Mouse (Mus musculus): ENCODE data around the gene Lrtm2. TPM values are rescaled to one million over a fixed set of nuclear protein-coding genes. Genes with fewer than 3 reads are reported as not detected.

Gene Lrtm2
- polyA plus RNA-seq, 1 experiment: not detected

DNA sequence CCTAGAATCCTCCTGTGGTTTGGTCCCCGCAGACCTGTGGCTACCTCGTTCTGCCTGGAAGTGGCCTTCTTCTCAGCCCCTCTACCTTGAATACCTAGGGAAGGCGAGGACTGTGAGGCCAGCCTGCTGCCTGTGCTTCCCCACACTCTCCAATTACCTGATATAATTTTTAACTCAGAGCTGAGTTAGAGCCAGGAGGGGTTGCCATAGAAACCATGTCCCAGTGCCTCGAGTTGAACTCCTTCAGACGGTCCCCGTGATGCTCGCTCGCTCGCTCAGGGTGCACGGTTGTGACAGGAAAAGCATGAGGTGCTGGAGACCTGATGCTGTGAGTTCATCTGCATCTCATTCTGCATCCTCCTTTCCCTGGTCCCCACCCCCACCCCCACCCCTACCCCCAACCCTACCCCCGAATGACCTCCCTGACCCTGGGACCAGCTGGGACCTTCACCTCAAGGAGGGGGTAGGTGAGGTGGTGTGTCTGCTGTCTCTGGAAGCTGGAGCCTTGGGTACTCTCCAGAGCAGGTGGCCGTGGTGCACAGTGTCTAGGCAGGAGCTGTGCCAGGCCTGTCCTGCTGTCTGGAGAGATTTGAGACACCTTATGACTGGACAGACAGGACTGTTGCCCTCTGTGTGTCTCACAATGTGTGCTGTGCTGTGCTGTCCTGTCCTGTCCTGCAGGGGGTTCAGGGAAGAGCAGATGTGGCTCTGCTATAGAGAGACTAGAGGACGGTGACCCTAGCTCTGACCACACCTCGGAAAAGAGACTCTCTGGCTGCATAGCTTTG is 16.8 kb downstream of the Lrtm2 start:
- H3K9me3 ChIP-seq (ENCODE audit: control insufficient read depth, low read length): no peaks in the 10 kb centered on the region
- H3K27me3 ChIP-seq (ENCODE audit: control insufficient read depth): 0 out of 2 replicates have a peak, but pooled peaks cover 3% of the 10 kb centered on the region
- H3K4me1 ChIP-seq (ENCODE audit: control insufficient read depth): no peaks in the 10 kb centered on the region
- H3K36me3 ChIP-seq (ENCODE audit: control insufficient read depth): no peaks in the 10 kb centered on the region
- TF ChIP-seq TAL1 (IDR thresholded peaks at IDR 0.05; ENCODE audit: low read length) (no peak), GATA1 (IDR thresholded peaks at IDR 0.05; ENCODE audit: low read length) (no peak)
- H3K4me3 ChIP-seq (replicated peaks): no peak overlapping the region

DNA sequence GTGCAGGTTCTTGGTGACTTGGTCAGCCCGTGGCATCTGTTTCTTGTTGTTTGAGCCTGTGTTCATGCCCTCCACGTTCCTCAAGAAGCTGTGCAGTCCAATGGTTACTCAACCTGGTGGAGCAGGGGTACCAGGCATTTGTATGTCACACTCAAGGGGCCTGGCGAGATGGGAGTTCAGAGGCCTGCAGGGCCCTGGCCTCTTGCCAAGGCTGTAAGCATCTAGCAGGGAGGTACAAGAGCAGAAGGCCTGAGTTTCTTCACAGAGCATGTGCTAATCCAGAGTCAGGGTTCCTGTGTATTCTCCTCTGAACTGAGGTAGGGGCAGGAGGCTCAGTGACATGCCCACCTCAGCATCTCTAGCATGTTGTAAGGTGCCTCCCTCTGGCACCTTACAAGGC is 17.5 kb downstream of the Lrtm2 start:
- Histone ChIP-seq H3K9me3 (ENCODE audit: control insufficient read depth, low read length) (no peaks in the 10 kb centered on the region), H3K4me3 (replicated peaks) (no peak overlapping the region), H3K27me3 (ENCODE audit: control insufficient read depth) (0 out of 2 replicates have a peak, but pooled peaks cover 3% of the 10 kb centered on the region), H3K36me3 (ENCODE audit: control insufficient read depth) (no peaks in the 10 kb centered on the region), H3K4me1 (ENCODE audit: control insufficient read depth) (no peaks in the 10 kb centered on the region)
- TF ChIP-seq GATA1 (IDR thresholded peaks at IDR 0.05; ENCODE audit: low read length) (no peak), TAL1 (IDR thresholded peaks at IDR 0.05; ENCODE audit: low read length) (no peak)

GRCm38 (mm10) chr6:119312381-119312780 is 18.2 kb downstream of the Lrtm2 start:
- Histone ChIP-seq H3K9me3 (ENCODE audit: control insufficient read depth, low read length) (no peaks in the 10 kb centered on the region), H3K36me3 (ENCODE audit: control insufficient read depth) (no peaks in the 10 kb centered on the region), H3K4me3 (replicated peaks) (no peak overlapping the region), H3K4me1 (ENCODE audit: control insufficient read depth) (no peaks in the 10 kb centered on the region), H3K27me3 (ENCODE audit: control insufficient read depth) (0 out of 2 replicates have a peak, but pooled peaks cover 3% of the 10 kb centered on the region)
- TF ChIP-seq GATA1 (IDR thresholded peaks at IDR 0.05; ENCODE audit: low read length): no peak
- TF ChIP-seq TAL1 (IDR thresholded peaks at IDR 0.05; ENCODE audit: low read length): no peak

DNA sequence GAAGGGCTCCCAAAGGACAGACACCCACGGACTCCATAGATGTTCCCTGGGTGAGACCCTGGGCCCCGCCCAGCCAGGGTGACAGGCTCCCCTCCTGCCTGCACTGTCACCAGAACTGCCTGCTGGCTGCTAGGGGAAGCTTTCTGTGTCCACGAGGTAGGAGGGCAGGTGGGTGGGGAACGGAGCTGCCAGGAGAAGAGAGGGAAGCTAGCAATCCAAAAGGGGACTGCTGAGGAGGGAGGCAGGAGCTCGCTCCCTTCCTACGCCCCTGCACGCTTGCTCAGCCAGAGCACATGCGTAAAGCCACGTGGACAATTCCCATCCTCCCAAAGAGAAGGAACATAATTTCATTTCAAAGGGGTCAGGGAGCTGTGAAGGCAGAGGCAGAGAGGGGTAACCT is 20.4 kb downstream of the Lrtm2 start:
- H3K4me3 ChIP-seq (replicated peaks): no peak overlapping the region
- H3K36me3 ChIP-seq (ENCODE audit: control insufficient read depth): no peaks in the 10 kb centered on the region
- no peaks in the 10 kb centered on the region for H3K4me1 ChIP-seq (ENCODE audit: control insufficient read depth)
- 0 out of 2 replicates have a peak, but pooled peaks cover 3% of the 10 kb centered on the region for H3K27me3 ChIP-seq (ENCODE audit: control insufficient read depth)
- TF ChIP-seq TAL1 (IDR thresholded peaks at IDR 0.05; ENCODE audit: low read length): no peak
- no peak for TF ChIP-seq GATA1 (IDR thresholded peaks at IDR 0.05; ENCODE audit: low read length)
- no peaks in the 10 kb centered on the region for H3K9me3 ChIP-seq (ENCODE audit: control insufficient read depth, low read length)

DNA sequence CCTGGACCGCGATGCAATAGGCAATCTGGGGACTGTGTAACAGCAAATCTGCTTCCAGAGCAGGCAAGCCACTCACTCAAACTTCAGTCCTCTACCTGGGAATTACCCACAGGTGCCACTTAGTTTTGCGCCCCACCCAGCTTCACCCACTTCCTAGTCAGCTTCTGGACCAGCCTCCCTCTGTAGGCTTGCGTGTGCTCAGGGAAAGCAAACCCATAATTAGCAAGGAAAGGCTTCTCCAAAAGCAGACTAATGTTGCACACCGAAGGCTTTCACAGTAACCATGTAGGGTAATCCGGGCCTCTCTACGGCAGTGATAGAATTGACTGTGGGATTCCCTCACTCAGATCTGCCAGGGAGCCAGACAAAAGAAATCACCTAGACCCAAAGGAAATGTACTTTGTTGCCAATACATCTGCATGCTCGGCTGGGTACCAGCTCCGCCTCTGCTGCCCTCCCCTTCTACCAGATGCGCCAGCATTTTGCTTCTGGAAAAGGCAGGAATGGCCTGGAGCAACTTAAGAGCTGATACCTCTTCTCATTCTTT is 22.6 kb downstream of the Lrtm2 start:
- no peaks in the 10 kb centered on the region for H3K36me3 ChIP-seq (ENCODE audit: control insufficient read depth)
- H3K27me3 ChIP-seq (ENCODE audit: control insufficient read depth): 0 out of 2 replicates have a peak, but pooled peaks cover 3% of the 10 kb centered on the region
- H3K4me1 ChIP-seq (ENCODE audit: control insufficient read depth): no peaks in the 10 kb centered on the region
- H3K4me3 ChIP-seq (replicated peaks): no peak overlapping the region
- no peak for TF ChIP-seq GATA1 (IDR thresholded peaks at IDR 0.05; ENCODE audit: low read length)
- TF ChIP-seq TAL1 (IDR thresholded peaks at IDR 0.05; ENCODE audit: low read length): no peak
- H3K9me3 ChIP-seq (ENCODE audit: control insufficient read depth, low read length): no peaks in the 10 kb centered on the region

GRCm38 (mm10) chr6:119303331-119303730 is 27.2 kb downstream of the Lrtm2 start:
- TF ChIP-seq TAL1 (IDR thresholded peaks at IDR 0.05; ENCODE audit: low read length) (no peak), GATA1 (IDR thresholded peaks at IDR 0.05; ENCODE audit: low read length) (no peak)
- H3K27me3 ChIP-seq (ENCODE audit: control insufficient read depth): no peaks in the 10 kb centered on the region
- no peaks in the 10 kb centered on the region for H3K9me3 ChIP-seq (ENCODE audit: control insufficient read depth, low read length)
- H3K36me3 ChIP-seq (ENCODE audit: control insufficient read depth): no peaks in the 10 kb centered on the region
- no peak overlapping the region for H3K4me3 ChIP-seq (replicated peaks)
- no peaks in the 10 kb centered on the region for H3K4me1 ChIP-seq (ENCODE audit: control insufficient read depth)

DNA sequence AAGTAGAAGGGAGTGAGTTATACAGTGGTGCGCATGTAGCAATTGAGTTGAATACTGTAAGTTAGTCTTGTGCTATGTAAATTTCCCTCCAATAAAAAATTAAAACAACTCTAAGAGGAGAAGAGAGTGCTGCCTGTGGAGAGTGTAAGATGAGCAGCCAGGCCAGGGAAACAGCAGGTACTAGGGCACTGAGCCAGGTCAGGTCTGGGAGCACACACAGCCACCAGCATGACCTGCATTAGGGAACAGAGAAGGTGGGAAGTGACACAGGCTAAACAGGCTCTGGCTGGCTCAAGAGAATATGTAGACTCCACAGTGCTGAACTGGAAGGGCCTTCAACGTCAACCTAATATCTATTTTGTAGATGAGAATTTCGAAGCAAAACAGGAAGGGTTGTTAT is 29.3 kb downstream of the Lrtm2 start:
- TF ChIP-seq TAL1 (IDR thresholded peaks at IDR 0.05; ENCODE audit: low read length) (no peak), GATA1 (IDR thresholded peaks at IDR 0.05; ENCODE audit: low read length) (no peak)
- Histone ChIP-seq H3K4me1 (ENCODE audit: control insufficient read depth) (no peaks in the 10 kb centered on the region), H3K9me3 (ENCODE audit: control insufficient read depth, low read length) (no peaks in the 10 kb centered on the region), H3K4me3 (replicated peaks) (no peak overlapping the region), H3K27me3 (ENCODE audit: control insufficient read depth) (no peaks in the 10 kb centered on the region), H3K36me3 (ENCODE audit: control insufficient read depth) (no peaks in the 10 kb centered on the region)

GRCm38 (mm10) chr6:119280761-119281160 is 49.8 kb downstream of the Lrtm2 start:
- TF ChIP-seq GATA1 (IDR thresholded peaks at IDR 0.05; ENCODE audit: low read length): no peak
- TF ChIP-seq TAL1 (IDR thresholded peaks at IDR 0.05; ENCODE audit: low read length): no peak
- H3K4me1 ChIP-seq (ENCODE audit: control insufficient read depth): no peaks in the 10 kb centered on the region
- H3K27me3 ChIP-seq (ENCODE audit: control insufficient read depth): no peaks in the 10 kb centered on the region
- no peaks in the 10 kb centered on the region for H3K36me3 ChIP-seq (ENCODE audit: control insufficient read depth)
- H3K4me3 ChIP-seq (replicated peaks): no peak overlapping the region
- no peaks in the 10 kb centered on the region for H3K9me3 ChIP-seq (ENCODE audit: control insufficient read depth, low read length)

GRCm38 (mm10) chr6:119276713-119277112 is 53.9 kb downstream of the Lrtm2 start:
- Histone ChIP-seq H3K36me3 (ENCODE audit: control insufficient read depth) (no peaks in the 10 kb centered on the region), H3K4me1 (ENCODE audit: control insufficient read depth) (no peaks in the 10 kb centered on the region), H3K27me3 (ENCODE audit: control insufficient read depth) (no peaks in the 10 kb centered on the region), H3K4me3 (replicated peaks) (no peak overlapping the region), H3K9me3 (ENCODE audit: control insufficient read depth, low read length) (no peaks in the 10 kb centered on the region)
- TF ChIP-seq GATA1 (IDR thresholded peaks at IDR 0.05; ENCODE audit: low read length) (no peak), TAL1 (IDR thresholded peaks at IDR 0.05; ENCODE audit: low read length) (no peak)

Other genes starting within 250 kb of the Lrtm2 start
- gene Dcp1b, start 155.5 kb downstream of the Lrtm2 start, polyA plus RNA-seq (2012): 1.5 TPM in 2 replicates
- gene Cacna1c, start 134.3 kb downstream of the Lrtm2 start, polyA plus RNA-seq (2012): 0.05 and 0.14 TPM in 2 replicates
- not detected in 2 replicates for gene Cacna2d4, start 94.2 kb downstream of the Lrtm2 start, polyA plus RNA-seq (2012)
- gene Adipor2, start 86.9 kb upstream of the Lrtm2 start, polyA plus RNA-seq (2012): 0.67 and 0.74 TPM in 2 replicates
- 1.0 TPM in 2 replicates for gene Fbxl14, start 148.9 kb upstream of the Lrtm2 start, polyA plus RNA-seq (2012)
- not detected in 2 replicates for gene Wnt5b, start 213.6 kb upstream of the Lrtm2 start, polyA plus RNA-seq (2012)

All from erythroblast, embryonic 14.5 days (primary cell).